Mouse (Mus musculus): ENCODE measurements around the gene G6pdx. TPM values are rescaled to one million over a fixed set of nuclear protein-coding genes. Genes with fewer than 3 reads are reported as not detected.

The G6pdx gene
- polyA plus RNA-seq, 1 experiment from 2014 or later: 67.9 TPM

DNA sequence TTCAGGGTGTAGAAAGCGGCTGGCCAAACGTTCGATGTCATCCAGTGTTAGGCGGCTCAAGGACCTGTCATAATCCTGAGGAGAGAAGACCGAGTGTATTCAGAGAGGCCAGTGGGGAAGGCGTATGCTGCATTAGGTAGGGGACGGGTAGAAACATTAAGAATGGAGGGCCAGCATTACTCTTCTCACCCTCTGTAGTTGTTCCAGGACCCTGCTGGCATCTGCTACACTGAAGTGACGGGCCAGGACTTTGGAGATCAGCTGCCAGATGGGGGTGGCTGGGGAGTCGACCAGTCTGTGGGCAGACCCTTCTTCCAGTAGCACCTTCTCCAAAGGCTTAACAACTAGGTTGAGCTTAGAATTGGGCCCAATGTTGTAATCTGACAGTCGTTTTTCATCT lies 61.5 kb downstream of the G6pdx start:
- H3K4me3 ChIP-seq (ENCODE audit: low read depth, low read length): peak overlapping the region; percentile 49
- peak overlapping the region; percentile 77 for H3K9ac ChIP-seq (ENCODE audit: low read length)
- H3K27me3 ChIP-seq (replicated peaks; ENCODE audit: control insufficient read depth, insufficient read depth, low read length): no peaks in the 10 kb centered on the region
- DNase-seq (ENCODE audit: low spot score) (no peak), ATAC-seq (no peak)
- H3K9me3 ChIP-seq (replicated peaks; ENCODE audit: control insufficient read depth, low read length): no peaks in the 10 kb centered on the region
- peak overlapping the region; percentile 61 for H3K4me2 ChIP-seq (ENCODE audit: low read length)
- H3K36me3 ChIP-seq (ENCODE audit: control insufficient read depth, insufficient read depth, low read length): no peaks in the 10 kb centered on the region
- H3K27ac ChIP-seq (ENCODE audit: low read depth, low read length): no peak overlapping the region
- 78% methylated on average over 10 of the region's 10 CpGs for whole genome bisulfite sequencing
- H3K4me1 ChIP-seq (ENCODE audit: control insufficient read depth, insufficient read depth, low read length): peaks cover 6% of the 10 kb centered on the region; the same call in 1 of the 2 replicates

Other genes with a start within 250 kb of the G6pdx start
- 88.1 and 103 TPM in 2 replicates for gene Flna, start 179.4 kb downstream of the G6pdx start, polyA plus RNA-seq (2014; fragmentation: Nextera tagmentation; extraction: Ambion mirVana)
- 26.1 and 37.9 TPM in 2 replicates for gene Emd, start 174.5 kb downstream of the G6pdx start, polyA plus RNA-seq (2014; fragmentation: Nextera tagmentation; extraction: Ambion mirVana)
- 528 and 677 TPM in 2 replicates for gene Rpl10, start 158.4 kb downstream of the G6pdx start, polyA plus RNA-seq (2014; fragmentation: Nextera tagmentation; extraction: Ambion mirVana)
- 60.2 and 65.0 TPM in 2 replicates for gene Taz, start 147.3 kb downstream of the G6pdx start, polyA plus RNA-seq (2014; fragmentation: Nextera tagmentation; extraction: Ambion mirVana)
- gene Dnase1l1, start 146.9 kb downstream of the G6pdx start, polyA plus RNA-seq (2014; fragmentation: Nextera tagmentation; extraction: Ambion mirVana): 2.9 and 3.1 TPM in 2 replicates
- 168 and 185 TPM in 2 replicates for gene Atp6ap1, start 132.1 kb downstream of the G6pdx start, polyA plus RNA-seq (2014; fragmentation: Nextera tagmentation; extraction: Ambion mirVana)
- 614 and 712 TPM in 2 replicates for gene Gdi1, start 124.2 kb downstream of the G6pdx start, polyA plus RNA-seq (2014; fragmentation: Nextera tagmentation; extraction: Ambion mirVana)
- 42.6 and 54.4 TPM in 2 replicates for gene Fam50a, start 116.2 kb downstream of the G6pdx start, polyA plus RNA-seq (2014; fragmentation: Nextera tagmentation; extraction: Ambion mirVana)
- 36.4 and 47.5 TPM in 2 replicates for gene Plxna3, start 100.1 kb downstream of the G6pdx start, polyA plus RNA-seq (2014; fragmentation: Nextera tagmentation; extraction: Ambion mirVana)
- gene Lage3, start 75.6 kb downstream of the G6pdx start, polyA plus RNA-seq (2014; fragmentation: Nextera tagmentation; extraction: Ambion mirVana): 90.8 and 109 TPM in 2 replicates
- 77.7 and 81.5 TPM in 2 replicates for gene Ubl4a, start 56.0 kb downstream of the G6pdx start, polyA plus RNA-seq (2014; fragmentation: Nextera tagmentation; extraction: Ambion mirVana)
- 6.8 and 7.8 TPM in 2 replicates for gene Slc10a3, start 55.8 kb downstream of the G6pdx start, polyA plus RNA-seq (2014; fragmentation: Nextera tagmentation; extraction: Ambion mirVana)
- 29.8 and 35.2 TPM in 2 replicates for gene Fam3a, start 35.9 kb downstream of the G6pdx start, polyA plus RNA-seq (2014; fragmentation: Nextera tagmentation; extraction: Ambion mirVana)
- gene Ikbkg, start 35.9 kb downstream of the G6pdx start, polyA plus RNA-seq (2014; fragmentation: Nextera tagmentation; extraction: Ambion mirVana): 22.9 and 23.4 TPM in 2 replicates
- gene Gm6880, start 52.2 kb upstream of the G6pdx start, polyA plus RNA-seq (2014; fragmentation: Nextera tagmentation; extraction: Ambion mirVana): not detected in 2 replicates
- gene Olfr1326-ps1, start 145.7 kb upstream of the G6pdx start, polyA plus RNA-seq (2014; fragmentation: Nextera tagmentation; extraction: Ambion mirVana): not detected in 2 replicates
- gene Olfr1325, start 163.5 kb upstream of the G6pdx start, polyA plus RNA-seq (2014; fragmentation: Nextera tagmentation; extraction: Ambion mirVana): not detected in 2 replicates
- 0.08 and 0.27 TPM in 2 replicates for gene Gm5640, start 216.4 kb upstream of the G6pdx start, polyA plus RNA-seq (2014; fragmentation: Nextera tagmentation; extraction: Ambion mirVana)

Measured in forebrain, embryonic 14.5 days (tissue).